In the genomic region with DNA sequence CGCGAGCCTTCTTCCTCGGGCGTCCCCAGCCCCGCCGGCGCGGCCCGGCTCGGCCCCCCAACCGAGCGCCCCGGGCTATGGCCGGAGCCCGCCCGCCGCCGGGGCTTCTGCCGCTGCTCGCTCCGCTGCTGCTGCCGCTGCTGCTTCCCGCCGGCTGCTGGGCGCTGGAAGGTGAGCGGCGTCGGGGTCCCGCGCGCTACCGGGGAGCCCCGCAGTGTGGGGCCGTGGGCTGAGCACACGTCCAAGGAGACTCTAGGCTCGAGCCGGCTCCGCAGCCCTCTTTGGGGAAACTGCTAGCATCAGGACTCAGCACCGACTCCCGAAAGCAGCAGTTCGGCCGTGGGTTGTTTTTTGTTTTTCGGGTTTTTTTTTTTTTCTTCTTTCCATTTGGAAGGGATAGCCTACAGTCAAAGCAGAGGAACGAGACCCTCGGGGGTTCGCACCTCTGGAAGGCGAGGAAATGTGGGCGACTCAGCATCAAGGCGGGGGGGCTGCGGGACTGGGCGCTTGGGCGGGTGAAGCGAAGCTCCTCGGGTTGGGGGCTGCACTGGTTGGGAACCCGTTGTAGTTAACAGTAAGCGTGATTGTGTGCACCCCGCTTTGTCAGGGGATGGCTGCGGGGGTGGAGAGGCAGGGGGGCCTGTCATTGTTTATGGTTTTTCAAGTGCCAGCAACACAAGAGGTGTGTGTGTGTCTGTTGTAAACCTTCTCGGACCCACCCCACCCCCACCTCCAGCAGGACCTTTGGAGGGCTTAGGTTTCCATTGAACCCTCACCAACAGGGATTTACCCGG, we compare ENCODE assay signal across 9 mouse cellular contexts. TPM values are rescaled to one million over a fixed set of nuclear protein-coding genes. Genes with fewer than 3 reads are reported as not detected.
A peak's percentile ranks its signal among the peaks of the same experiment; 100 is the strongest.
DNase-seq lines count a peak whose midpoint lies in the region; ATAC-seq and TF ChIP-seq lines count a peak whose summit lies in the region.
"Had no signal": no experiment of that assay in that cellular context is flagged by ENCODE, and none has a peak within 500 bp of the region (broad histone marks: within the 10 kb centered on the region; RNA-seq: fewer than 3 reads in every experiment).

No protein-coding gene starts in this region.

- no peaks in the 10 kb centered on the region for H3K36me3 ChIP-seq in liver, adult 2 months (ENCODE audit: control insufficient read depth, insufficient read depth, low read length)
- no peaks in the 10 kb centered on the region for H3K36me3 ChIP-seq in hindbrain, embryonic 13.5 days
- no peaks in the 10 kb centered on the region for H3K36me3 ChIP-seq in midbrain, postnatal 0 days (ENCODE audit: insufficient read depth, low read length)

- no peak for TF ChIP-seq CTCF in liver, adult 2 months (IDR thresholded peaks at IDR 0.05; ENCODE audit: low read depth, low read length)
- TF ChIP-seq CTCF in midbrain, postnatal 0 days (IDR thresholded peaks at IDR 0.05), result no peak

- H3K9me3 ChIP-seq in hindbrain, embryonic 13.5 days, result no peaks in the 10 kb centered on the region
- H3K9me3 ChIP-seq in midbrain, postnatal 0 days (ENCODE audit: low read length), result no peaks in the 10 kb centered on the region

- WGBS in liver, adult 2 months, result 8% methylated on average over 60 of the region's 60 CpGs
- WGBS in hindbrain, embryonic 13.5 days, result under 1% methylated on average over 60 of the region's 60 CpGs
- WGBS in midbrain, postnatal 0 days, result under 1% methylated on average over 53 of the region's 60 CpGs

- H3K9ac ChIP-seq in liver, adult 2 months (ENCODE audit: low read depth, low read length), result peak overlapping the region; percentile 53
- H3K9ac ChIP-seq in hindbrain, embryonic 13.5 days, result peak overlapping the region; percentile 91
- H3K9ac ChIP-seq in midbrain, postnatal 0 days (replicated peaks; ENCODE audit: low read length, poor library complexity, severe bottlenecking), result peak overlapping the region; percentile 85

- ATAC-seq in hindbrain, embryonic 13.5 days (ENCODE audit: low FRiP score), result peak; percentile 7
- ATAC-seq in midbrain, postnatal 0 days (ENCODE audit: low FRiP score), result peak; percentile 13; the same call in 1 of the 2 replicates

- H3K4me3 ChIP-seq in liver, adult 2 months (ENCODE audit: insufficient read depth, low read depth, low read length), result peak overlapping the region; percentile 62
- H3K4me3 ChIP-seq in hindbrain, embryonic 13.5 days, result peak overlapping the region; percentile 78
- peak overlapping the region; percentile 95 for H3K4me3 ChIP-seq in midbrain, postnatal 0 days (ENCODE audit: low read depth, low read length)

- no peak for TF ChIP-seq POLR2A in liver, adult 2 months (IDR thresholded peaks at IDR 0.05; ENCODE audit: extremely low read depth, insufficient read depth, low read length)

- no peak overlapping the region for H3K27ac ChIP-seq in liver, adult 2 months (replicated peaks; ENCODE audit: insufficient read depth, low read depth, low read length)
- peak overlapping the region; percentile 80 for H3K27ac ChIP-seq in hindbrain, embryonic 13.5 days
- peak overlapping the region; percentile 62 for H3K27ac ChIP-seq in midbrain, postnatal 0 days (ENCODE audit: low read depth, low read length)

- DNase-seq in liver, adult 2 months (ENCODE audit: extremely low read depth, low read depth, low spot score), result no peak
- no peak for DNase-seq in liver
- peak; percentile 61 for DNase-seq in embryo, embryonic 11 days
- peak; percentile 36 for DNase-seq in midbrain, postnatal 0 days (ENCODE audit: low spot score)
- DNase-seq in frontal cortex, postnatal 36 days (ENCODE audit: low spot score in 2 of 2), result no peak
- no peak for DNase-seq in urinary bladder, postnatal 14 days (ENCODE audit: low spot score)
- no peak for DNase-seq in cerebellum, adult 8-10 months

- H3K79me2 ChIP-seq in liver, adult 2 months (ENCODE audit: control insufficient read depth, insufficient read depth, low read length), result no peaks in the 10 kb centered on the region

- no peaks in the 10 kb centered on the region for H3K4me1 ChIP-seq in liver, adult 2 months (ENCODE audit: control insufficient read depth, insufficient read depth, low read length)
- peaks cover 48% of the 10 kb centered on the region for H3K4me1 ChIP-seq in hindbrain, embryonic 13.5 days (replicated peaks)
- 0 out of 2 replicates have a peak, but pooled peaks cover 2% of the 10 kb centered on the region for H3K4me1 ChIP-seq in midbrain, postnatal 0 days (ENCODE audit: insufficient read depth, low read length)

- peak overlapping the region; percentile 72 for H3K4me2 ChIP-seq in hindbrain, embryonic 13.5 days
- peak overlapping the region; percentile 66 for H3K4me2 ChIP-seq in midbrain, postnatal 0 days (ENCODE audit: low read depth, low read length, poor library complexity, severe bottlenecking)

- peaks cover 10% of the 10 kb centered on the region for H3K27me3 ChIP-seq in liver, adult 2 months (ENCODE audit: control insufficient read depth, insufficient read depth, low read length)
- H3K27me3 ChIP-seq in hindbrain, embryonic 13.5 days, result no peaks in the 10 kb centered on the region
- no peaks in the 10 kb centered on the region for H3K27me3 ChIP-seq in midbrain, postnatal 0 days (ENCODE audit: insufficient read depth, low read length)

RNA-seq across cellular contexts. Expression of a gene that starts 0.7 kb away (rescaled TPM):
- 0.40 and 0.83 TPM in 2 replicates for total RNA-seq in liver, adult 2 months (2014; rRNA removed)
- 0.31 and 0.44 TPM in 2 replicates for polyA plus RNA-seq in liver, adult 2 months (2012; rRNA removed)
- polyA plus RNA-seq in hindbrain, embryonic 13.5 days (2015; fragmentation: Nextera tagmentation; extraction: Ambion mirVana), result 13.3 and 14.7 TPM in 2 replicates
- 20.1 and 20.5 TPM in 2 replicates for total RNA-seq in midbrain, postnatal 0 days (2014; rRNA removed)
- 9.0 and 9.5 TPM in 2 replicates for polyA plus RNA-seq in midbrain, postnatal 0 days (2015; fragmentation: Nextera tagmentation; extraction: Ambion mirVana)

RNA-seq across cellular contexts. Expression of a gene that starts 51.5 kb away (rescaled TPM):
- total RNA-seq in liver, adult 2 months (2014; rRNA removed), result not detected in 2 replicates
- not detected in 2 replicates for polyA plus RNA-seq in liver, adult 2 months (2012; rRNA removed)
- 0.19 TPM in 1 of 2 replicates, not detected in the other for polyA plus RNA-seq in hindbrain, embryonic 13.5 days (2015; fragmentation: Nextera tagmentation; extraction: Ambion mirVana)
- 0.11 TPM in 1 of 2 replicates, not detected in the other for total RNA-seq in midbrain, postnatal 0 days (2014; rRNA removed)
- 0.33 and 0.37 TPM in 2 replicates for polyA plus RNA-seq in midbrain, postnatal 0 days (2015; fragmentation: Nextera tagmentation; extraction: Ambion mirVana)
- total RNA-seq: neutrophil, adult 5-6 weeks had no signal

Comparison
In these comparisons a context has a peak if more than half of its experiments do, and no peak if none do; other contexts are left out.
1. DNase-seq: peak in embryo, embryonic 11 days (single experiment) and midbrain, postnatal 0 days (single experiment); none in liver, adult 2 months (single experiment), liver (single experiment), frontal cortex, postnatal 36 days (0 of 2), urinary bladder, postnatal 14 days (single experiment) and cerebellum, adult 8-10 months (single experiment).
2. Peak in every context shown above with its lines, with median percentiles within 50 percentile points of each other: H3K4me3 ChIP-seq and H3K9ac ChIP-seq.